Mouse (Mus musculus) liver, adult 2 months (tissue): Measurements from ENCODE around the gene Zfp62. TPM values are rescaled to one million over a fixed set of nuclear protein-coding genes. Genes with fewer than 3 reads are reported as not detected.
A peak's percentile ranks its signal among the peaks of the same experiment; 100 is the strongest.

Experiments
- DNase-seq: peaks from one replicate; pipeline ENCODE4 v3.0.0-alpha.2; 2011; ENCODE audit warnings: low read depth, low spot score; ENCODE audit errors: extremely low read depth
- H3K27ac ChIP-seq: fragments of 200-500 bp; replicated peaks from 2 replicates; pipeline ENCODE4 v1.5.1; 2012; ENCODE audit warnings: low read depth, mild to moderate bottlenecking, control low read depth, inconsistent platforms, low read length; ENCODE audit not compliant: insufficient read depth
- H3K27me3 ChIP-seq: fragments of 200-500 bp; 2 replicates; pipeline ENCODE4 v1.6.1; 2012; ENCODE audit warnings: mild to moderate bottlenecking, moderate library complexity, low read length, inconsistent platforms; ENCODE audit not compliant: control insufficient read depth, insufficient read depth
- H3K36me3 ChIP-seq: fragments of 200-500 bp; 2 replicates; pipeline ENCODE4 v1.6.1; 2012; ENCODE audit warnings: low read length, inconsistent platforms; ENCODE audit not compliant: control insufficient read depth, insufficient read depth
- H3K4me1 ChIP-seq: fragments of 200-500 bp; 2 replicates; pipeline ENCODE4 v1.6.1; 2011; ENCODE audit warnings: low read length; ENCODE audit not compliant: control insufficient read depth, insufficient read depth
- H3K4me3 ChIP-seq: fragments of 200-500 bp; 2 replicates; pipeline ENCODE4 v1.5.1; 2011; ENCODE audit warnings: low read depth, mild to moderate bottlenecking, control low read depth, low read length, moderate library complexity; ENCODE audit not compliant: insufficient read depth
- H3K79me2 ChIP-seq: fragments of 200-500 bp; 2 replicates; pipeline ENCODE4 v1.6.1; 2012; ENCODE audit warnings: inconsistent platforms, mild to moderate bottlenecking, low read length, moderate library complexity; ENCODE audit not compliant: control insufficient read depth, insufficient read depth
- H3K9ac ChIP-seq: fragments of 200-500 bp; 2 replicates; pipeline ENCODE4 v1.6.1; 2012; ENCODE audit warnings: low read depth, mild to moderate bottlenecking, control low read depth, inconsistent platforms, low read length
- CTCF ChIP-seq: fragments of 200-500 bp; IDR thresholded peaks from 2 replicates; pipeline ENCODE4 v1.5.1; 2011; ENCODE audit warnings: low read depth, low read length, control low read depth
- POLR2A ChIP-seq: fragments of 200-500 bp; IDR thresholded peaks from 2 replicates; pipeline ENCODE4 v1.6.1; 2011; ENCODE audit warnings: low read length, control low read depth; ENCODE audit not compliant: insufficient read depth; ENCODE audit errors: extremely low read depth
- WGBS: fragments of 180-500 bp; shearing (Covaris S2); methylation state at CpG from one replicate; pipeline ENCODE4 v1.1.7; 2018; 5-methylcytosine and 5-hydroxymethylcytosine counted together
- polyA plus RNA-seq: library from polyadenylated mRNA; depleted of rRNA; stranded (reverse); fragments of >200 nt; gene quantifications from 2 replicates; pipeline ENCODE4 v1.2.3, GENCODE M21; 2012
- total RNA-seq: library from RNA; depleted of rRNA; stranded (reverse); fragments of >200 nt; gene quantifications from 2 replicates; pipeline ENCODE4 v1.2.3, GENCODE M21; 2014

Zfp62 gene
- total and polyA plus RNA-seq, 2 experiments, result 1.4 to 18.3 TPM

DNA sequence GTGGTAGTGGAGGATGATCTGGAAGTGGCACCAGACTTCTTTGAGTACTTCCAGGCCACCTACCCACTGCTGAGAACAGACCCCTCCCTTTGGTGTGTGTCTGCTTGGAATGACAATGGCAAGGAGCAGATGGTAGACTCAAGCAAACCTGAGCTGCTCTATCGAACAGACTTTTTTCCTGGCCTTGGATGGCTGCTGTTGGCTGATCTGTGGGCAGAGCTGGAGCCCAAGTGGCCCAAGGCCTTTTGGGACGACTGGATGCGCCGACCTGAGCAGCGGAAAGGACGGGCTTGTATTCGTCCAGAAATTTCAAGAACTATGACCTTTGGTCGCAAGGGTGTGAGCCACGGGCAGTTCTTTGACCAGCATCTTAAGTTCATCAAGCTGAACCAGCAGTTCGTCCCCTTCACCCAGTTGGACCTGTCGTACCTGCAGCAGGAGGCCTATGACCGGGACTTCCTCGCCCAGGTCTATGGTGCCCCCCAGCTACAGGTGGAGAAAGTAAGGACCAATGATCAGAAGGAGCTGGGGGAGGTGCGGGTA lies 58.3 kb downstream of the Zfp62 start:
- peak; percentile 91 for DNase-seq
- peaks cover 4% of the 10 kb centered on the region for H3K36me3 ChIP-seq
- TF ChIP-seq CTCF (no peak), POLR2A (no peak)
- H3K27ac ChIP-seq, result peak overlapping the region; percentile 63
- peak overlapping the region; percentile 6 for H3K9ac ChIP-seq
- no peaks in the 10 kb centered on the region for H3K27me3 ChIP-seq
- 34% methylated on average over 14 of the region's 14 CpGs for WGBS
- H3K4me1 ChIP-seq, result peaks cover 42% of the 10 kb centered on the region
- no peak overlapping the region for H3K4me3 ChIP-seq
- H3K79me2 ChIP-seq, result peaks cover 19% of the 10 kb centered on the region

DNA sequence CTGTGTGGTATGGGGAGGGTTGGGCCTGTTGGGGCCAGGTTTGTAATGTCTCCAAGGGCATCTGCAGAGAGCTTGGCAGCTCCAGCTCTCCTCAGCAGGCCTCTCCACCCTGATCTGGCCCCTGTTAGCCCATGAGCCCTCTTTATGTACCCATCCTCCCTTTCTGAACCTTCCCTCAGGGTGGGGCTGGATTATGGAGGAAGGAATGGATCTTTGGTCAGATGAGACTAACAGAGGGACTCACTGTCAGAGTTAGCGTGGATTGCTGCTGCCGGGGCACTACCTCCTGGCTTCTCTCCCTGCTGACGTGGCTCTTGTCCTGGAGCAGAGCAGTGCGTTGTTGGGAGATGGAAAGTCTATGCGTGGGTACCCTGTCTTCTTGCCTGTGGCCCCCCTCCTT lies 59.2 kb downstream of the Zfp62 start:
- Histone ChIP-seq H3K4me1 (peaks cover 48% of the 10 kb centered on the region), H3K9ac (peak overlapping the region; percentile 6), H3K79me2 (peaks cover 16% of the 10 kb centered on the region), H3K4me3 (no peak overlapping the region), H3K36me3 (peaks cover 2% of the 10 kb centered on the region), H3K27me3 (no peaks in the 10 kb centered on the region), H3K27ac (peak overlapping the region; percentile 63)
- DNase-seq, result peak; percentile 50
- TF ChIP-seq CTCF (no peak), POLR2A (no peak)
- WGBS, result 16% methylated on average over 5 of the region's 5 CpGs

DNA sequence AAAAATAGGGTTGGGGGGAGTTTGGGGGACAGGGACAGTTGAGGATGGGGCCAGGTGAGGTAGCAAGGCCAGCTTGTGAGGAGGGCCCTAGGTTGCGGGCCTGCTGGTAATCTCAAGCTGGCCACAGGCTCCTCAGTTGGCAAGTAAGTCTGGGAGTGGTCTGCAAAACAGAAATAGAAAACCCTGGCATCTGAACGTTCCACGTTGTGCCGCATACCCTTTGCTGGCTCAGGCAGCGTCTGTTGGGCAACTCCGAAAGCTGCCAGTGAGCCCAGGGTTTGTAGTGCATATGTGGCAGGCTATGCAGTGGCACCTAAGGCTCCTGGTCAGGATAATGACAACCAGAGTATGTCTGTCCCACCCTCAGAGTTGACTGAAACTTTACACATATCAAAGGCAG lies 60.1 kb downstream of the Zfp62 start:
- Histone ChIP-seq H3K4me3 (no peak overlapping the region), H3K27ac (peak overlapping the region; percentile 56; the same call in 1 of the 2 replicates), H3K36me3 (no peaks in the 10 kb centered on the region; the same call in 1 of the 2 replicates), H3K79me2 (peaks cover 16% of the 10 kb centered on the region), H3K9ac (0 out of 2 replicates have a peak overlapping the region, but pooled peaks have one; percentile 4), H3K27me3 (no peaks in the 10 kb centered on the region), H3K4me1 (peaks cover 54% of the 10 kb centered on the region)
- TF ChIP-seq POLR2A (no peak), CTCF (no peak)
- WGBS, result 29% methylated on average over 6 of the region's 6 CpGs
- peak; percentile 51 for DNase-seq

DNA sequence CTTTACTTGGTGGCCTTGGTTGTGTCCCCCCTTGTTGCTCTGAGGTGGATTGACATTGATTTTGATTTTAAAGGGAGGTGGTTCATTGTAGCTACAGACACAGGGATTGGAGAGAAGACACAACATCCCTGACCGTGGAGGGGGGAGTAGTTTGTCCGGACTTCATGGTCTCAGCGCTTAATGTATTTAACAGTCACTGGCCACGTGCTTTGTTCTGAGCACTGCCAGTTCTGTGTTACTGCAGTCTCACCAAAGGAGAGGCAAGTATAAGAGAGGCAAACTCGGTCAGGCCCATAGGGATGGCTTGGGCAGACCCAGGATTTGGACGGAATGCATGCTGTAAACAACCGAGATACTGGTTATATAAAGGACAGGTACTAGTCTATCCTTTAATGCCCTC lies 61.0 kb downstream of the Zfp62 start:
- no peak for DNase-seq
- H3K79me2 ChIP-seq, result peaks cover 16% of the 10 kb centered on the region
- H3K27me3 ChIP-seq, result no peaks in the 10 kb centered on the region
- no peak overlapping the region for H3K27ac ChIP-seq
- no peaks in the 10 kb centered on the region; the same call in 1 of the 2 replicates for H3K36me3 ChIP-seq
- no peak overlapping the region for H3K9ac ChIP-seq
- H3K4me1 ChIP-seq, result peaks cover 54% of the 10 kb centered on the region
- TF ChIP-seq CTCF, result no peak
- TF ChIP-seq POLR2A, result no peak
- WGBS, result 91% methylated on average over 7 of the region's 7 CpGs
- H3K4me3 ChIP-seq, result no peak overlapping the region

DNA sequence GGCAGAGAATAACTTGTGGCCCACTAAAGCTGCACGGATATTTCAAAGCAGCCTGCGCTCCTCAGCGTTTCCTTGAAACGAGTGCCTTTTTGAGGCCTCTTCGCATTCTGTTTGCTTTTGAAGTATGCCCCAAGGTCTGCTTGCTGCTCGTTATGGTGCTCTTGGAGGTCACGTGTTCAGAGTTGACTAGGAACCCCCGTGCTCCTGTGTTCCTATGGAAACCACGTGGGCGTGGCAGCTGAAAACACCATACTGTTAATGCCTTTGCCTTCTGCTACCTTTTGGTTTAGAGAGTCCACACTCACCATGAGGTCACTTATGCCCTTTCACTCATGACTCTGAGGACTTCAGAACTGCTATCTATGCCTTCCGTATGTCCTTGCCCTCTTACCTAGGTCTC lies 61.5 kb downstream of the Zfp62 start:
- Histone ChIP-seq H3K4me1 (peaks cover 52% of the 10 kb centered on the region), H3K36me3 (no peaks in the 10 kb centered on the region; the same call in 1 of the 2 replicates), H3K79me2 (peaks cover 16% of the 10 kb centered on the region), H3K9ac (no peak overlapping the region), H3K4me3 (no peak overlapping the region), H3K27ac (no peak overlapping the region), H3K27me3 (no peaks in the 10 kb centered on the region)
- 63% methylated on average over 11 of the region's 11 CpGs for WGBS
- DNase-seq, result no peak
- TF ChIP-seq CTCF, result no peak
- no peak for TF ChIP-seq POLR2A

DNA sequence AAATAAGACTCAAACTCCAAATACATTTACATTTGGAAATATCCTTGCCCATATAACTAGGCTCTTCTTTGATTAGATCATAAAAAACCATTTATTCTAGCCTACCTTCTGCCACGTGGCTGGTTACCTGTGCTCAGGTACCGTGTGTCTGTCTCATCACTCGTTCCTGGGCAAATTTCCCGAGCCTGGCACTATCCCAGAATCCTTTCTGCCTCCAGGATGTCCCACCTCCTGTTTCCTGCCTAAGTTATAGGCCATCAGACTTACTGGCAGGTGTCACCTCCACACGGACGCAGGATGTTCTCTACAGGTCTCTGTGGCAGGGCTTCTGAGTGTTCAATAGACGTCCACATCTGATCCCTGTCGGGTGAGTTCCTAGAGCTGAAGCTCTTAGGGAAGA lies 62.0 kb downstream of the Zfp62 start:
- Histone ChIP-seq H3K36me3 (no peaks in the 10 kb centered on the region; the same call in 1 of the 2 replicates), H3K27me3 (no peaks in the 10 kb centered on the region), H3K9ac (no peak overlapping the region), H3K4me1 (peaks cover 48% of the 10 kb centered on the region), H3K27ac (no peak overlapping the region), H3K4me3 (no peak overlapping the region), H3K79me2 (peaks cover 16% of the 10 kb centered on the region)
- TF ChIP-seq CTCF, result no peak
- TF ChIP-seq POLR2A, result no peak
- no peak for DNase-seq
- 45% methylated on average over 8 of the region's 8 CpGs for WGBS
